ENCODE assay signal across 9 mouse cellular contexts in genomic region chr7:109010720-109011595, GRCm38 (mm10).
DNase-seq lines count a peak whose midpoint lies in the region; ATAC-seq and TF ChIP-seq lines count a peak whose summit lies in the region.
"Had no signal": no experiment of that assay in that cellular context is flagged by ENCODE, and none has a peak within 500 bp of the region (broad histone marks: within the 10 kb centered on the region; RNA-seq: fewer than 3 reads in every experiment).

No protein-coding gene starts in this region.

- peak; percentile 67 for DNase-seq in adrenal gland, adult 2 months
- DNase-seq in adrenal gland, adult 8-10 months: no peak
- no peak for DNase-seq in lung, postnatal 10 days
- peak; percentile 13 for DNase-seq in forelimb bud, embryonic 11.5 days (ENCODE audit: low read depth, low spot score)
- no peak for DNase-seq in liver, embryonic 14.5 days (ENCODE audit: low read depth in 3 of 3, low spot score in 3 of 3)
- DNase-seq in gastrocnemius, adult 18-20 months (ENCODE audit: low spot score): no peak

- peaks cover 29% of the 10 kb centered on the region for H3K27me3 ChIP-seq in lung, embryonic 16.5 days (ENCODE audit: control insufficient read depth, insufficient read depth, low read depth, low read length)
- H3K27me3 ChIP-seq in liver, embryonic 14.5 days (ENCODE audit: control insufficient read depth, insufficient read depth, low read length): peaks cover 28% of the 10 kb centered on the region
- H3K27me3 ChIP-seq in small intestine, adult 2 months (ENCODE audit: control insufficient read depth, insufficient read depth, low read length): peaks cover 11% of the 10 kb centered on the region

- peak; percentile 65 for ATAC-seq in lung, embryonic 16.5 days (ENCODE audit: low read depth)
- ATAC-seq in liver, embryonic 14.5 days (ENCODE audit: insufficient read depth): no peak

- TF ChIP-seq POLR2A in small intestine, adult 2 months (IDR thresholded peaks at IDR 0.05; ENCODE audit: low read depth, low read length): no peak

- no peak for TF ChIP-seq CTCF in liver, embryonic 14.5 days (IDR thresholded peaks at IDR 0.05; ENCODE audit: low read depth)
- no peak for TF ChIP-seq CTCF in small intestine, adult 2 months (IDR thresholded peaks at IDR 0.05; ENCODE audit: extremely low read depth, insufficient read length, insufficient replicate concordance, low read depth, low read length)

- peak overlapping the region; percentile 92 for H3K4me2 ChIP-seq in lung, embryonic 16.5 days (ENCODE audit: low read depth, low read length)
- peak overlapping the region; percentile 4 for H3K4me2 ChIP-seq in liver, embryonic 14.5 days (ENCODE audit: low read depth)

- H3K4me1 ChIP-seq in lung, embryonic 16.5 days (replicated peaks; ENCODE audit: control insufficient read depth, insufficient read depth, low read length): 0 out of 2 replicates have a peak, but pooled peaks cover 8% of the 10 kb centered on the region
- no peaks in the 10 kb centered on the region for H3K4me1 ChIP-seq in liver, embryonic 14.5 days (replicated peaks; ENCODE audit: control insufficient read depth in 2 of 2, insufficient read depth in 2 of 2, low read length in 1 of 2)
- no peaks in the 10 kb centered on the region for H3K4me1 ChIP-seq in small intestine, adult 2 months (ENCODE audit: control insufficient read depth, insufficient read depth, insufficient read length, low read length)

- 2% methylated on average over 78 of the region's 82 CpGs for WGBS in lung, embryonic 16.5 days
- 3% methylated on average over 66 of the region's 82 CpGs for WGBS in liver, embryonic 14.5 days (ENCODE audit: insufficient replicate concordance)
- 4% methylated on average over 81 of the region's 82 CpGs for WGBS in small intestine, adult 2 months

- no peaks in the 10 kb centered on the region for H3K9me3 ChIP-seq in lung, embryonic 16.5 days (ENCODE audit: control insufficient read depth, low read length)
- H3K9me3 ChIP-seq in liver, embryonic 14.5 days (ENCODE audit: control insufficient read depth, low read length): no peaks in the 10 kb centered on the region

- peak overlapping the region; percentile 65 for H3K4me3 ChIP-seq in lung, embryonic 16.5 days (ENCODE audit: low read length)
- H3K4me3 ChIP-seq in liver, embryonic 14.5 days (ENCODE audit: insufficient read depth in 1 of 2, low read depth in 2 of 2, low read length in 2 of 2): peak overlapping the region in 1 of 2 experiments; percentile 15; a peak in 2 of 4 replicates
- H3K4me3 ChIP-seq in small intestine, adult 2 months (ENCODE audit: low read depth, low read length): peak overlapping the region; percentile 24
- H3K4me3 ChIP-seq: erythroblast, embryonic 14.5 days had no signal

- no peak for TF ChIP-seq EP300 in liver, embryonic 14.5 days (IDR thresholded peaks at IDR 0.05; ENCODE audit: low read depth)

- no peaks in the 10 kb centered on the region for H3K36me3 ChIP-seq in lung, embryonic 16.5 days (ENCODE audit: control insufficient read depth, insufficient read depth, low read length)
- no peaks in the 10 kb centered on the region for H3K36me3 ChIP-seq in liver, embryonic 14.5 days (replicated peaks; ENCODE audit: control insufficient read depth, insufficient read depth, low read depth)
- no peaks in the 10 kb centered on the region for H3K36me3 ChIP-seq in small intestine, adult 2 months (ENCODE audit: control insufficient read depth, insufficient read depth, low read length)

- peak overlapping the region; percentile 64 for H3K9ac ChIP-seq in lung, embryonic 16.5 days (ENCODE audit: low read length)
- no peak overlapping the region for H3K9ac ChIP-seq in liver, embryonic 14.5 days (replicated peaks)

- no peak overlapping the region for H3K27ac ChIP-seq in lung, embryonic 16.5 days (ENCODE audit: low read length)
- H3K27ac ChIP-seq in liver, embryonic 14.5 days: no peak overlapping the region
- no peak overlapping the region for H3K27ac ChIP-seq in small intestine, adult 2 months (ENCODE audit: insufficient read depth, low read depth, low read length)

Comparison
In these comparisons a context has a peak if more than half of its experiments do, and no peak if none do; other contexts are left out.
1. DNase-seq: peak in adrenal gland, adult 2 months (single experiment) and forelimb bud, embryonic 11.5 days (single experiment); none in adrenal gland, adult 8-10 months (single experiment), lung, postnatal 10 days (single experiment), liver, embryonic 14.5 days (0 of 3) and gastrocnemius, adult 18-20 months (single experiment).